Mouse (Mus musculus) brain, embryonic 14.5 days (tissue): ENCODE data around the gene Ift80. TPM values are rescaled to one million over a fixed set of nuclear protein-coding genes. Genes with fewer than 3 reads are reported as not detected.

Experiments used
- DNase-seq: peaks from one replicate; pipeline ENCODE4 v3.0.0-alpha.2; 2011; ENCODE audit warnings: low read depth
- CTCF ChIP-seq: fragments of 200-500 bp; IDR thresholded peaks from 2 replicates; pipeline ENCODE4 v1.5.1; 2012; ENCODE audit warnings: inconsistent platforms, mild to moderate bottlenecking, moderate library complexity, borderline replicate concordance; ENCODE audit not compliant: insufficient read depth, insufficient read length; ENCODE audit errors: extremely low read depth
- POLR2A ChIP-seq: fragments of 200-500 bp; IDR thresholded peaks from 2 replicates; pipeline ENCODE4 v1.6.1; 2012; ENCODE audit warnings: mild to moderate bottlenecking, inconsistent platforms, borderline replicate concordance; ENCODE audit not compliant: poor library complexity, insufficient read depth, insufficient read length, severe bottlenecking; ENCODE audit errors: extremely low read depth
- polyA plus RNA-seq: library from polyadenylated mRNA; depleted of rRNA; stranded (reverse); fragments of >200 nt; gene quantifications from 2 replicates; pipeline ENCODE4 v1.2.3, GENCODE M21; 2012; rRNA removed

Gene Ift80
- polyA plus RNA-seq, 1 experiment, result 11.4 TPM

GRCm38 (mm10) chr3:68897154-68897553 lies 107.2 kb downstream of the Ift80 start:
- DNase-seq, result no peak
- TF ChIP-seq CTCF (no peak), POLR2A (no peak)

GRCm38 (mm10) chr3:68895426-68895825 lies 108.9 kb downstream of the Ift80 start:
- TF ChIP-seq CTCF, result no peak
- TF ChIP-seq POLR2A, result no peak
- peak; percentile 28 for DNase-seq

- no peak for TF ChIP-seq CTCF
- no peak for DNase-seq
Measured at GRCm38 (mm10) chr3:68886845-68887244, 117.5 kb downstream of the Ift80 start.

- TF ChIP-seq CTCF (no peak), POLR2A (no peak)
- DNase-seq, result no peak
Measured at GRCm38 (mm10) chr3:68874079-68874478, 130.3 kb downstream of the Ift80 start.

GRCm38 (mm10) chr3:68870568-68870950 lies 133.8 kb downstream of the Ift80 start:
- DNase-seq, result no peak

GRCm38 (mm10) chr3:68869691-68870567 lies 134.4 kb downstream of the Ift80 start:
- peak; percentile 72 for DNase-seq
- TF ChIP-seq POLR2A (no peak), CTCF (peak; percentile 46; the same call in 1 of the 2 replicates)

More at GRCm38 (mm10) chr3:68870568-68870950, 133.8 kb downstream of the Ift80 start:
- TF ChIP-seq CTCF (no peak), POLR2A (no peak)

GRCm38 (mm10) chr3:68869211-68869690 lies 135.1 kb downstream of the Ift80 start, which contains the start of gene 1110032F04Rik:
TSS of gene 1110032F04Rik (plus strand) at chr3:68869586.
- TF ChIP-seq CTCF, result no peak
- TF ChIP-seq POLR2A, result no peak
- DNase-seq, result peak; percentile 85

GRCm38 (mm10) chr3:68852414-68852813 lies 152.0 kb downstream of the Ift80 start:
- DNase-seq, result no peak
- TF ChIP-seq POLR2A, result no peak
- TF ChIP-seq CTCF, result no peak

GRCm38 (mm10) chr3:68848323-68848722 lies 156.0 kb downstream of the Ift80 start:
- TF ChIP-seq POLR2A (no peak), CTCF (no peak)

GRCm38 (mm10) chr3:68844025-68844424 lies 160.3 kb downstream of the Ift80 start:
- no peak for DNase-seq
- TF ChIP-seq POLR2A (no peak), CTCF (no peak)

More at GRCm38 (mm10) chr3:68848323-68848722, 156.0 kb downstream of the Ift80 start:
- peak; percentile 44 for DNase-seq

Other genes starting within 250 kb of the Ift80 start
- 4.9 and 5.4 TPM in 2 replicates for gene 1110032F04Rik, start 135.0 kb downstream of the Ift80 start, polyA plus RNA-seq
- 21.2 and 22.0 TPM in 2 replicates for gene Smc4, start 168 bp upstream of the Ift80 start, polyA plus RNA-seq
- 19.9 and 24.2 TPM in 2 replicates for gene Trim59, start 40.2 kb upstream of the Ift80 start, polyA plus RNA-seq
- 32.1 and 40.3 TPM in 2 replicates for gene Kpna4, start 122.5 kb upstream of the Ift80 start, polyA plus RNA-seq
- gene Arl14, start 217.8 kb upstream of the Ift80 start, polyA plus RNA-seq, result not detected in 2 replicates